Mouse (Mus musculus): Measurements from ENCODE around the gene Erbb4.

The Erbb4 gene

GRCm38 (mm10) chr1:68105834-68106542 is 1001.9 kb downstream of the Erbb4 start:
- no peak for DNase-seq (ENCODE audit: low read depth, low spot score)

GRCm38 (mm10) chr1:68089623-68090022 is 1018.2 kb downstream of the Erbb4 start:
- no peak for DNase-seq (ENCODE audit: low read depth, low spot score)

DNA sequence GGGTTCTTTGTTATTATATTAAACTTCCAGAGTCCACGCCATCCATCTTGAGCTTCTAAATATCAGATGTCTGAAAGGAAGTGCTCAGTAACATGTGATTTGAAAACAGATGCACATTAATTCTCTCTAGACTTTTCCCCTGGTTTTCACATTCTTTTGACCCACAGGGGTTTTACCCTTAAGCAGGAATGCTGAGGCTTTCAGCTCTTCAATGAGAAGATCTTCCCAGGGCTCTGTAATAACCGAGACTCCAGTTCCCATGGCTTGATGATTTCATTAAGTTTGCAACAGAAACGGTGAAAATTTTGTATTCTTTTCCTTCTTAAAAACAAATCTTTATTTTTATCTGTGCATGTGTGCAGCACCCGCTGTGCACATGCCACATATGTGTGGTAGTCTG is 1051.4 kb downstream of the Erbb4 start:
- no peak for DNase-seq (ENCODE audit: low read depth, low spot score)

GRCm38 (mm10) chr1:68054715-68055114 is 1053.1 kb downstream of the Erbb4 start:
- no peak for DNase-seq (ENCODE audit: low read depth, low spot score)

GRCm38 (mm10) chr1:68049856-68050255 is 1058.0 kb downstream of the Erbb4 start:
- DNase-seq (ENCODE audit: low read depth, low spot score): no peak

DNA sequence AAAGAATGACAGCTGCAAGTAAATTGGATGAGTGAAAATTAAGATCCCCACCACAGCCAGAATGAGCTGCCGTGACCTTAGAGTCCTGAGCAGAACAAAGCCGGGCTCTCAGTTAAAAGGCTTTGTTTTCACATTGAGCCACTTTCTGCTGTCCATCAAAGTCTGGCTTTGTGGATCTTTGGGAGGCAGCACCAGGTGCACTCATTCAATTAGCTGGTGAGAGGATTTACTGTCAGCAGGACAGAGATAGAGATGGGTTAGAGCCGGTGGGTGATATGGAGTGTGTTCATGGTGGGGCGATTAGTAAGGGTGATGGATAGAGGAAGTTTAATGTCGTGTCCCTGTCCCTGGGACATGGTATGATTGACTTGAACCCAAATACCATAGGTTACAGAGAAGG is 1060.7 kb downstream of the Erbb4 start:
- no peak for DNase-seq (ENCODE audit: low read depth, low spot score)

- no peak for DNase-seq (ENCODE audit: low read depth, low spot score)
Observed at GRCm38 (mm10) chr1:68046551-68046970, 1061.3 kb downstream of the Erbb4 start.

DNA sequence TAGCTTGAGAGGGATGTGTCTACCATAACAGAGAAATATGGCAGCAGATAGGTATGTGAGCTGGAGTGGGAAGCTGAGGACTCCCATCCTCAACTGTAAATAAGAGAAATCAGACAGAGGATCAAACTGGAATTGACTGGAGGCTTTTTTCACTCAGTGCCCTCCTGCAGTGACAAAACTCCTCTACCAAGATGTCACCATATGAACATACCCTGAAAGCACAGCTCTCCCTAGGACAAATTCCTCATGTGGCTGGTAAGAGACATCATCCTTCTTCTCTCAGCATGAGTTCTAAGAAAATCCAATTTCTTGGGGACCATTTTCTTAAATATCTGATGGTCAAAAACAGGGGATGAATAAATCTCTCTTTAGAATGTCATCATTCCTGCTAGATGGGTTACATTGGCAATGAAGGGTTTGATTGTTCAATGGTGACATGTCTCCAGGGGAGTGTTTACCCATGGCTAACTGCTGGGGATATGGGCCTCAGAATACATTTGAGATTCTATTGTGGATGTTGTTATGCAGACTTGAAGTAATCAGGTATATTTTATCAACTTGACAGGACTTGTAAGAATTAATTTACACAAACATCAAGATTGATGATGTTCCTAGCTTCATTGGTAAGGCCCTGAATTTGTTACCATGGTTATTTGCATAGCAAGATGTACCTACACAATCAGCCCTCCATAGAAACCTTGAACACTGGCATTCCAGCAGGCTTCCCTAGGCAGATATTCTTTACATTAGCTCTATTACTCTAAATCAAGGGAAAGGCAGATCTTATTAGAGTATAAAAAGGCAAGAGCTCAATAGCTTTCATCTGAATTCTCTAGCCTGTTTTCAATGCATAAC is 1083.5 kb downstream of the Erbb4 start:
- no peak for DNase-seq (ENCODE audit: low read depth, low spot score)

- no peak for DNase-seq (ENCODE audit: low read depth, low spot score)
Observed at GRCm38 (mm10) chr1:68020020-68020419, 1087.8 kb downstream of the Erbb4 start.

- DNase-seq (ENCODE audit: low read depth, low spot score): no peak
Observed at GRCm38 (mm10) chr1:68019618-68020017, 1088.2 kb downstream of the Erbb4 start.

Data from A20 (cell line).